Mouse (Mus musculus) activated CD4-positive, CD25-positive, alpha-beta regulatory T cell, adult 4 months (primary cell): Measurements from ENCODE around the gene Tbr1. TPM values are rescaled to one million over a fixed set of nuclear protein-coding genes. Genes with fewer than 3 reads are reported as not detected.
A peak's percentile ranks its signal among the peaks of the same experiment; 100 is the strongest.

Source experiments
- ATAC-seq: one replicate; pipeline ENCODE4 v1.8.0; 2017
- polyA plus RNA-seq, 2 experiments: library from polyadenylated mRNA; unstranded; fragments of 100-300 nt; shearing (Covaris generic); gene quantifications; one replicate each; pipeline ENCODE4 v1.2.1; 2017

Gene Tbr1
- not detected for polyA plus RNA-seq

GRCm38 (mm10) chr2:61802656-61803251 lies at the start of gene Tbr1:
Tbr1 (plus strand) TSS chr2:61802930.
- ATAC-seq, result no peak

- ATAC-seq, result peak; percentile 62
Observed at GRCm38 (mm10) chr2:61754989-61755388, 47.7 kb upstream of the Tbr1 start.

- ATAC-seq, result no peak
Observed at GRCm38 (mm10) chr2:61759234-61759855, 43.4 kb upstream of the Tbr1 start.

- no peak for ATAC-seq
Observed at GRCm38 (mm10) chr2:61760044-61760443, 42.7 kb upstream of the Tbr1 start.

- ATAC-seq, result no peak
Observed at GRCm38 (mm10) chr2:61764470-61765105, 38.1 kb upstream of the Tbr1 start.

GRCm38 (mm10) chr2:61765526-61765925 lies 37.2 kb upstream of the Tbr1 start:
- ATAC-seq, result no peak

- no peak for ATAC-seq
Observed at GRCm38 (mm10) chr2:61780794-61781193, 21.9 kb upstream of the Tbr1 start.

- ATAC-seq, result no peak
Observed at GRCm38 (mm10) chr2:61794960-61795359, 7.8 kb upstream of the Tbr1 start.

GRCm38 (mm10) chr2:61798048-61798447 lies 4.7 kb upstream of the Tbr1 start:
- no peak for ATAC-seq

- peak; percentile 25 for ATAC-seq
Observed at GRCm38 (mm10) chr2:61803443-61804367, 975 bp downstream of the Tbr1 start.

GRCm38 (mm10) chr2:61804382-61804840 lies 1.7 kb downstream of the Tbr1 start:
- no peak for ATAC-seq

GRCm38 (mm10) chr2:61804841-61805540 lies 2.3 kb downstream of the Tbr1 start:
- no peak for ATAC-seq

GRCm38 (mm10) chr2:61805541-61806345 lies 3.0 kb downstream of the Tbr1 start:
- ATAC-seq, result no peak

- no peak for ATAC-seq
Observed at GRCm38 (mm10) chr2:61806346-61806825, 3.7 kb downstream of the Tbr1 start.

- no peak for ATAC-seq
Observed at GRCm38 (mm10) chr2:61807151-61807550, 4.4 kb downstream of the Tbr1 start.

GRCm38 (mm10) chr2:61807781-61808180 lies 5.1 kb downstream of the Tbr1 start:
- no peak for ATAC-seq

GRCm38 (mm10) chr2:61808776-61809175 lies 6.0 kb downstream of the Tbr1 start:
- ATAC-seq, result no peak

- ATAC-seq, result no peak
Observed at GRCm38 (mm10) chr2:61809381-61809780, 6.7 kb downstream of the Tbr1 start.

- no peak for ATAC-seq
Observed at GRCm38 (mm10) chr2:61810751-61811150, 8.0 kb downstream of the Tbr1 start.

- ATAC-seq, result no peak
Observed at GRCm38 (mm10) chr2:61811163-61811506, 8.4 kb downstream of the Tbr1 start.
